Mouse (Mus musculus): Measurements from ENCODE around the gene Dusp9.

DNA sequence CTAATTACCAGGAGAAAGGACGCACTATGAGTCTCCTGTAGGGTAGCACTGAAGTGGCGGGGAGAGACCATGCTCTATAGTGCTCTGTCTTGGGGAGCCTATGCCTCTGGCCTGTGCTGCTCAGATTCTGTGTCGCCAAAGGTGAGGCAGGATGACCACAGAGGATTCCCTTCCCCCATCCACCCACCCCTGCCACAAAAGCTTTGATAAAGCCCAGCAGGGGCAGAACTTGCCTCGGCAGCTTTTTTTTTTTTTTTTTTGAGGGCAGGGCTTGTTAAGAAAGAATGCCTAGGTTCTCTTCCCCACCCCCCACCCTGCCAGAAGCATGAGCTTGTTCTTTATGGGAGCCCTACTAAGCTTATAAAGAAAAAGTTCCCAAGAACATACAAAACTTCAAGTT lies 5.9 kb downstream of the Dusp9 start:
- TF ChIP-seq POLR2A (IDR thresholded peaks at IDR 0.05; ENCODE audit: low read depth, low read length), result no peak
- no peak for TF ChIP-seq CTCF (IDR thresholded peaks at IDR 0.05; ENCODE audit: borderline replicate concordance, insufficient read depth, low read length)
